In the genomic region with DNA sequence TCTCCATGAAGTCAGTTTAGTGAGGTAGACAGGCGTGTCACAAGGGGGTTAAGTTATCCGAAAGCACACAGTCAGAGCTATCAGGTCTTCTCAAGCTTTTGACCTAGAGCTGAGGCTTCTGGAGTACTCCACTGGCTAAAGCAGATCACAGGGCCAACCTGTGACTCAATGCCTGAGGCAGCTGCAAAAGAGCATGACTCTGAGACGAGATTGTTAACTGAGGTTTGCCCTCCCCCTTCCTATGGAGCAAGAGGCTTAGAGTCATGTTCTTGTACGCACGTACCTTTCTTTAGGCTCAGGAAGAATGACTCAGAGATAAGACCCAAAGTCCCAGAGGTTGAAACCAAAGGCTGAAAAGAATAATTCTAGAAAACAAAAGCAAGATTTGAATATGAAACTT, we compare ENCODE assay signal across 26 mouse cellular contexts. TPM values are rescaled to one million over a fixed set of nuclear protein-coding genes. Genes with fewer than 3 reads are reported as not detected.
DNase-seq lines count a peak whose midpoint lies in the region; ATAC-seq lines count a peak whose summit lies in the region.
"Had no signal": no experiment of that assay in that cellular context is flagged by ENCODE, and none has a peak within 500 bp of the region (broad histone marks: within the 10 kb centered on the region; RNA-seq: fewer than 3 reads in every experiment).

No protein-coding gene starts in this region.

- no peak for ATAC-seq in midbrain, embryonic 15.5 days (replicated peaks)
- ATAC-seq in hindbrain, embryonic 12.5 days (ENCODE audit: low FRiP score): no peak
- ATAC-seq: CD4-positive, CD25-positive, alpha-beta regulatory T cell, adult 4 months; forebrain, embryonic 14.5 days; forebrain, embryonic 16.5 days had no signal

- H3K9me3 ChIP-seq in midbrain, embryonic 15.5 days: no peaks in the 10 kb centered on the region
- H3K9me3 ChIP-seq in embryonic facial prominence, embryonic 10.5 days: no peaks in the 10 kb centered on the region
- no peaks in the 10 kb centered on the region for H3K9me3 ChIP-seq in hindbrain, embryonic 12.5 days (replicated peaks)
- H3K9me3 ChIP-seq: embryonic facial prominence, embryonic 13.5 days; embryonic facial prominence, embryonic 15.5 days; forebrain, embryonic 10.5 days; forebrain, embryonic 12.5 days had no signal

- H3K27me3 ChIP-seq in midbrain, embryonic 15.5 days (replicated peaks): no peaks in the 10 kb centered on the region; the same call in 1 of the 2 replicates
- no peaks in the 10 kb centered on the region for H3K27me3 ChIP-seq in embryonic facial prominence, embryonic 10.5 days (replicated peaks; ENCODE audit: low read depth, poor library complexity, severe bottlenecking)
- no peaks in the 10 kb centered on the region for H3K27me3 ChIP-seq in hindbrain, embryonic 12.5 days
- H3K27me3 ChIP-seq: embryonic facial prominence, embryonic 13.5 days; embryonic facial prominence, embryonic 15.5 days; forebrain, embryonic 12.5 days had no signal

- H3K4me1 ChIP-seq in midbrain, embryonic 15.5 days: no peaks in the 10 kb centered on the region
- no peaks in the 10 kb centered on the region for H3K4me1 ChIP-seq in embryonic facial prominence, embryonic 10.5 days
- no peaks in the 10 kb centered on the region for H3K4me1 ChIP-seq in hindbrain, embryonic 12.5 days
- H3K4me1 ChIP-seq: embryonic facial prominence, embryonic 13.5 days; embryonic facial prominence, embryonic 15.5 days; forebrain, embryonic 10.5 days; forebrain, embryonic 12.5 days had no signal

- H3K36me3 ChIP-seq in midbrain, embryonic 15.5 days (replicated peaks): no peaks in the 10 kb centered on the region
- no peaks in the 10 kb centered on the region for H3K36me3 ChIP-seq in embryonic facial prominence, embryonic 10.5 days (replicated peaks)
- H3K36me3 ChIP-seq in hindbrain, embryonic 12.5 days: no peaks in the 10 kb centered on the region
- H3K36me3 ChIP-seq: embryonic facial prominence, embryonic 13.5 days; embryonic facial prominence, embryonic 15.5 days; forebrain, embryonic 10.5 days; forebrain, embryonic 12.5 days; G1E had no signal

- 74% methylated on average over 5 of the region's 5 CpGs for WGBS in midbrain, embryonic 15.5 days
- 80% methylated on average over 5 of the region's 5 CpGs for WGBS in embryonic facial prominence, embryonic 10.5 days
- WGBS in hindbrain, embryonic 12.5 days: 85% methylated on average over 5 of the region's 5 CpGs

- peak; percentile 14 for DNase-seq in 3134 (ENCODE audit: extremely low read depth, insufficient read length, low spot score)
- peak; percentile 87 for DNase-seq in 416B (ENCODE audit: low read depth)
- peak; percentile 84 for DNase-seq in NIH3T3 (ENCODE audit: low read depth)
- DNase-seq in fibroblast of lung, adult 2 months (ENCODE audit: low read depth): peak; percentile 1
- DNase-seq in gastrocnemius, postnatal 14 days: no peak
- no peak for DNase-seq in embryonic facial prominence, embryonic 10.5 days (ENCODE audit: low spot score)
- DNase-seq: adrenal gland, adult 2 months; adrenal gland, postnatal 10 days; adrenal gland, postnatal 25 days; cerebellum, adult 11-12 months; cerebellum, adult 2 months; cerebellum, adult 9-10 months; cerebellum, postnatal 10 days; cerebellum, postnatal 25 days had no signal

- no peak overlapping the region for H3K4me2 ChIP-seq in midbrain, embryonic 15.5 days
- H3K4me2 ChIP-seq in hindbrain, embryonic 12.5 days (replicated peaks): no peak overlapping the region
- H3K4me2 ChIP-seq: embryonic facial prominence, embryonic 13.5 days; embryonic facial prominence, embryonic 15.5 days; forebrain, embryonic 12.5 days had no signal

- H3K4me3 ChIP-seq in midbrain, embryonic 15.5 days: no peak overlapping the region
- no peak overlapping the region for H3K4me3 ChIP-seq in embryonic facial prominence, embryonic 10.5 days
- no peak overlapping the region for H3K4me3 ChIP-seq in hindbrain, embryonic 12.5 days
- H3K4me3 ChIP-seq: embryonic facial prominence, embryonic 13.5 days; embryonic facial prominence, embryonic 15.5 days; erythroblast, embryonic 14.5 days; forebrain, embryonic 10.5 days; forebrain, embryonic 12.5 days had no signal

- no peak overlapping the region for H3K27ac ChIP-seq in midbrain, embryonic 15.5 days
- no peak overlapping the region for H3K27ac ChIP-seq in embryonic facial prominence, embryonic 10.5 days (replicated peaks)
- H3K27ac ChIP-seq in hindbrain, embryonic 12.5 days: no peak overlapping the region
- H3K27ac ChIP-seq: embryonic facial prominence, embryonic 13.5 days; embryonic facial prominence, embryonic 15.5 days; forebrain, embryonic 10.5 days; forebrain, embryonic 12.5 days had no signal

- intact Hi-C loops in gastrocnemius, postnatal 14 days (cut with DNase I; ENCODE audit: low total_unique reads): no loop called here

- H3K9ac ChIP-seq in midbrain, embryonic 15.5 days: no peak overlapping the region
- H3K9ac ChIP-seq in hindbrain, embryonic 12.5 days: no peak overlapping the region
- H3K9ac ChIP-seq: embryonic facial prominence, embryonic 13.5 days; embryonic facial prominence, embryonic 15.5 days; forebrain, embryonic 12.5 days had no signal

RNA-seq across cellular contexts. Expression of a gene that starts 32.9 kb away (rescaled TPM):
- 1 to 10 TPM; 2.4 to 2.5 TPM for total RNA-seq in gastrocnemius, postnatal 14 days (2021)
- 15.3 and 15.9 TPM in 2 replicates for polyA plus RNA-seq in midbrain, embryonic 15.5 days (2015; fragmentation: Nextera tagmentation; extraction: Ambion mirVana)
- 2.4 and 2.9 TPM in 2 replicates for polyA plus RNA-seq in embryonic facial prominence, embryonic 10.5 days (2016; fragmentation: Nextera tagmentation; extraction: Ambion mirVana)
- polyA plus RNA-seq in hindbrain, embryonic 12.5 days (2016; fragmentation: Nextera tagmentation; extraction: Ambion mirVana): 11.6 and 13.8 TPM in 2 replicates
- total RNA-seq: CH12.LX had no signal
- polyA plus RNA-seq: erythroblast, embryonic 14.5 days; G1E had no signal

Comparison
In these comparisons a context has a peak if more than half of its experiments do, and no peak if none do; other contexts are left out.
1. DNase-seq: peak in 3134 (single experiment), 416B (single experiment), NIH3T3 (single experiment) and fibroblast of lung, adult 2 months (single experiment); none in gastrocnemius, postnatal 14 days (single experiment) and embryonic facial prominence, embryonic 10.5 days (single experiment).